Mouse (Mus musculus) adrenal gland, postnatal 36 days (tissue): Measurements from ENCODE around the gene Nr0b2. TPM values are rescaled to one million over a fixed set of nuclear protein-coding genes. Genes with fewer than 3 reads are reported as not detected.

ENCODE experiments used
- DNase-seq, 2 experiments: peaks; one replicate each; pipeline ENCODE4 v3.0.0; 2021; ENCODE audit warnings: mixed read lengths in 1 of 2
- total RNA-seq, 2 experiments: library from RNA; stranded (reverse); gene quantifications; 2 replicates each; pipeline ENCODE4 v1.2.3; 2021

The Nr0b2 gene
- total RNA-seq, 2 experiments from 2014 or later = 27.9 to 52.7 TPM

- DNase-seq = no peak
Measured at GRCm38 (mm10) chr4:133561622-133562021, 8.4 kb downstream of the Nr0b2 start.

DNA sequence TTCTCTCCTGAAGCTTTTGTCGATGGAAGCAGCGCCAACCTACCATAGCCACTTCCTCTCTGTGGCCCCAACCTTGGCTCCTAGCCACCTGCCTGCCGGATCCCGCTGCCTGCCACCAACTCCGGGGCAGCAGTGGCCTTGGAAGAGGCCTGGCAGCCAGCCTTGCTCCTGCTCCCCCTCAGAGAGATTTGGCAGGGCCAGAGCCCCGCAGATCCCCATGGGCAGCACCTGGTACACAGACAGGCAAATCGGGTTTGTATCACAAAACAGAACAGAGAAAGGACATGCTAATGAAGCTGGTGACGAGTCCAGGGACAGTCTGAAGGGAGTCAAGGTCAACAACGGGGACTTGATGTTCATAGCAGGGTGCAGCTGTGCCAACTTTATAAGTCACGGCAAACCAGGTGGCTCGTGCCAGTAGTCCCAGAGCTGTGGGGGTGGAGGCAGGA is 10.0 kb downstream of the Nr0b2 start:
- DNase-seq = peak; percentile 93

GRCm38 (mm10) chr4:133567251-133567650 is 14.1 kb downstream of the Nr0b2 start:
- DNase-seq = no peak

- no peak for DNase-seq
Measured at GRCm38 (mm10) chr4:133569291-133570065, 16.3 kb downstream of the Nr0b2 start.

GRCm38 (mm10) chr4:133570066-133570466 is 16.9 kb downstream of the Nr0b2 start:
- DNase-seq = peak; percentile 69 to 71

- DNase-seq = peak; percentile 93 to 94
Measured at GRCm38 (mm10) chr4:133574070-133574842, 21.1 kb downstream of the Nr0b2 start, which contains the start of gene Gpatch3. Gpatch3 (plus strand) TSS chr4:133574745.

DNA sequence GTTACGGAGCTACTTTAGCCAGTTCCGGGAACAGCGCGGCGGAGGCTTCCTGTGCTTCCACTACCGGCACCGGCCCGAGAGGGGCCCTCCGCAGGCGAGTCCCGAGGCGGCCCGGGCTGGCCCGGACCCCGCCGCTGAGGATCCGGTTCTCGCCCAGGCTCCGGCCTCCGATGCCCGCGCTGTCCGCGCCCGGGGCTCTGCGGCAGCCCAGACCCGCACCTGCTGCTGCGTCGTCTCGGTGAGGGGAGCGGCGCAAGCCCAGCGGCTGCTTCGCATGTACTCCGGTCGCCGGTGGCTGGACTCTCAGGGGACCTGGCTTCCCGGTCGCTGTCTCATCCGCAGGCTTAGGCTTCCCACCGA is 21.6 kb downstream of the Nr0b2 start:
- peak in 1 of 2 experiments; percentile 21 for DNase-seq

DNA sequence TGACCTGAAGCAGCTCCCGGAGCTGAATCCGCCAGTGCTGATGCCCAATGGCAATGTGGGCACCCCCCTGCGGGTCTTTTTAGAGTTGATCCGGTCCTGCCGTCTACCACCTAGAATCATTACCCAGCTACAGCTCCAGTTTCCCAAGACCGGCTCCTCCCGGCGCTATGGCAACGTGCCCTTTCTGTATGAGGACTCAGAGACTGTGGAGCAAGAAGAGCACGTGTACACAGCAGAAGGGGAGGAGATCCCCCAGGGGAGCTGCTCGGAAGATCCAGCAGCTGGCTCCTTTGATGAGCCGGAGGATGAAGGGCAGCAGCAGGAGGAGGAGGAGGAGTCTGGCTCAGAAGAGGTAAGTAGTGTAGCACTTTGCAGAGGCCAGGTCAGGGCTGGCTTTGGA is 24.8 kb downstream of the Nr0b2 start:
- DNase-seq = no peak

DNA sequence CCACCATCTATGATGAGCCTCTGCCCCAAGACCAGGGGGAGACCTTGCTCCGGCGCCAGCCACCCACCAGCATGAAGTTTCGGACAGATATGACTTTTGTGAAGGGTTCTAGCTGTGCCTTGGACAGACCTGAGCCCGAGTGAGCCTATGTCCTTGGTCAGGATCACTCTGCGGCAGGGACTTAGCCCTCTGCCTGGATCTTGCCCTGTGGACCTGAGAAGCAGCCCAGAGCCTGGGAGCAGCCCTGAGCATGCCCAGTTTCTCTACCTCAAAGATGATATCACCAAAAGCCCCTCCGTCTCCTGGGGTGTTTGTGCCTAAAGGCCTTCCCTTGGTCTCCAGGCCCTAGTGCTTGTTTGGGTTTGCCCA is 30.5 kb downstream of the Nr0b2 start:
- DNase-seq = no peak

DNA sequence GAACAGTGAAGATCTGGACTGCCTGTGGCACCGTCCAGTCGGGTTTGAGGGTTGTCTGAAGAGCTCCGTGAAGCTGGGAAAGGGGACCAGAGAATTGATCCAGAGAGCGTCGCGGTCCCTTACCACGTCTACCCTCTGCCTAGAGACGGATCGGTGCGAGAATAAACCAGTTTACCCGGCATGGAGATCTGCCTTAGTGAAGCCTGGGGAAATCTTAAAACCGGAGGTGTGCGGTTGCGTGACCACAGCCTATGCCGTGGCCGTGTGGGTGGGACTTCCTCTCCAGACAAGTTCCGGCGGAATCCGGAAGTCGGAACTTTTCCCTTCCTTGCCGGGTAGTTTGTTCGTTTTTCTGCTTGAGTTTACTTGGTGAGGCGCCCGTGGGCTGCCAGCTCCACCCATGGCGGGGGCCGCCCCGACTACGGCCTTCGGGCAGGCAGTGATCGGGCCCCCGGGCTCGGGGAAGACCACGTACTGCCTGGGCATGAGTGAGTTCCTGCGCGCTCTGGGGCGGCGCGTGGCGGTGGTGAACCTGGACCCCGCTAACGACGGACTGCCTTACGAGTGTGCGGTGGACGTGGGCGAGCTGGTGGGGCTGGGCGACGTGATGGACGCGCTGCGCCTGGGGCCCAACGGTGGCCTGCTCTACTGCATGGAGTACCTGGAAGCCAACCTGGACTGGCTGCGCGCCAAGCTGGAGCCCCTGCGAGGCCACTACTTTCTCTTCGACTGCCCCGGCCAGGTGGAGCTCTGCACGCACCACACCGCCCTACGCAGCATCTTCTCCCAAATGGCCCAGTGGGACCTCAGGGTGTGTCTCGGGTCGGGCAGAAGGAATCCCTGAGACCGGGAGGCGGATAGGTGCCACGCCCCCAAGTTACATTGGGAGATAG is 31.1 kb downstream of the Nr0b2 start, which contains the start of gene Gpn2:
TSS of gene Gpn2 (plus strand) at position 304 of the 893 bp plus-strand sequence.
- peak; percentile 88 to 91 for DNase-seq

DNA sequence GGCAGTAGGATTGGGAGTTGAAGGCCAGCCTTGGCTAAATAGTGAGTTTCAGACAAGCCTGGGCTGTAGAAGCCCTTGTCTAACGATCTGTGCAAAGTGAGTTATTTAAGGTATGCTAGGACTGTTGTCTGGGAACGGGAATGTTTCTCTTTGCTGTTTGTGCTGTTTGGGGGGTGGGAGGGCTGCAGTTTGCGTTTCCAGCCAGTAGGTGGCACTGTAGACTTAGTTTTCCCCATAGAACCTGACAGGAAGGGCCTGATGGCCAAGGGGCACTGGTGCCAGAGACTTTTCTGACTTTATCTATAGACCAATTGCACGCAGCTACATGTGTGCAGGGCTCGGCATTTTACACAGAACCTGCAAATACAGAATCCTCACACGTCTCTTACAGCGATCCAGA is 39.4 kb downstream of the Nr0b2 start:
- peak; percentile 58 to 74 for DNase-seq

GRCm38 (mm10) chr4:133595538-133595937 is 42.4 kb downstream of the Nr0b2 start:
- DNase-seq = no peak

GRCm38 (mm10) chr4:133596084-133596483 is 42.9 kb downstream of the Nr0b2 start:
- DNase-seq = no peak

DNA sequence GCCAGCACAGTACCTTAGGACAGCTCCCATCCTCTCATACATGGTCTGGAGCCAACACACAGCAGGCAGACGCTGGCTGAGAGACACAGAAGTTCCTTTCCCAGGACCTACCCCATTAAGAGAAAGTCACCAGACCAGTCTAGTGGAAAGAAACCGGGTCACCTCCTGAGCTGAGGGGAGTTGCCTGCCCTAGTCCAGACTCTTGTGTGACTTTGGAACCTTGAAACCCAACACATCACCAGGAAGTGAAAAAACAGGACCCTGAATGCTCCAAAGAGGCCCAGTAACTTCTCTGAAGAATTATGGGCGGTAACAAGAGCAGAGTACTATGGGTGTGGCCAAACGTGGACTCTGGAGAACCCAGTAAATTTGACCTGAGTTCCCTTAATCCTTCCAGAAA is 45.4 kb downstream of the Nr0b2 start:
- DNase-seq = no peak

- no peak for DNase-seq
Measured at GRCm38 (mm10) chr4:133599116-133599515, 45.9 kb downstream of the Nr0b2 start.

DNA sequence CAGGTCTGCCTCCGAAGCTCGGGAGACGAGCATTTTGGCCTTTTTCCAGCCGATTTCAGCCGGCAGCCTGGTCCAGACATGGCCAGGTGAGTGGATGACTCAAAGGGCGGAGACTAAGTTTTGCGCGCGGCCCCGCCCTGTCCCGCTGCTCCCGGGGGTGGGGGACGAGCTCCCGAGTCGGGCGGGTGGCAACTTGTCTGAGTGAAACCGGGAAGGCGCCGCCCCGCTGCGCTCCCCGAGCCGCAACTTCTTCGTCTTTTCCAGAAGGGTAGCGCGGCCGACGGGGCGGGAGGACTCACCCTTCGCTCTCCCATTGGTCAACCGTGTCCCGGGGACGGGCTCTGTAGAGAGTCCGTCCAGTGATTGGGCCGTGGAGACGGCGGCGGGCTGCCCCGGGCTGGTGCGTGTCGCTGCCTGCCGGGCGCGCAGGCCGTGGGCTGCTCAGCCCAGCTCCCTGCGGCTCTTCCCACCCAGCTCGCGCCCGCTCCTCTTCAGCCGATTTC is 46.4 kb downstream of the Nr0b2 start:
- peak; percentile 96 to 97 for DNase-seq

GRCm38 (mm10) chr4:133600306-133600705 is 47.1 kb downstream of the Nr0b2 start:
- no peak for DNase-seq

DNA sequence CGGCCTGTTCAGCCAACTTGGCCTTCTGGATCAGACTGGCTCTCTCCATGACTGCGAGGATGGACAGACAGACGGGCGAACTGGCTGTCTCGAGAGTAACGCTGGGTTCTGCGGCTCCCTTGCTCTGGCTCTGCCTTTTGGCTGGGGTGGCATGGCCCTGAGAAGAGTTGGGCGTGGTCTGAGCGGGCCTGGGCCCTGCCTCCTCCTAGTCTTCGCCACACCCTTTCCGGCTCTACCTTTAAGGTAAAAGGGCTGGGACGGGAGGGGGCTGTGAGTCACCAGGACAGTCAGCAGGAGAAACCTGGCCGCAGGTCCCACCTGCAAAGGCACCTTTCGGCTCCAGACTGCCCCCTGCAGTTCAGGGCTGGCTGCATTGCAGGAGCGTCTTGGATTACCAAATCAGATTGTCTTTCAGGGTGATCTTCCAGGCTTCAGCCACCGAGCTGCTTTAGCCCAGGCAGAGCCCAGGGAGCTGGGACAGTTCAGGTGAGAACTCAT is 48.6 kb downstream of the Nr0b2 start, which contains the start of gene Sfn:
TSS of gene Sfn (minus strand) at position 448 of the 498 bp plus-strand sequence.
- peak; percentile 49 to 58 for DNase-seq

DNA sequence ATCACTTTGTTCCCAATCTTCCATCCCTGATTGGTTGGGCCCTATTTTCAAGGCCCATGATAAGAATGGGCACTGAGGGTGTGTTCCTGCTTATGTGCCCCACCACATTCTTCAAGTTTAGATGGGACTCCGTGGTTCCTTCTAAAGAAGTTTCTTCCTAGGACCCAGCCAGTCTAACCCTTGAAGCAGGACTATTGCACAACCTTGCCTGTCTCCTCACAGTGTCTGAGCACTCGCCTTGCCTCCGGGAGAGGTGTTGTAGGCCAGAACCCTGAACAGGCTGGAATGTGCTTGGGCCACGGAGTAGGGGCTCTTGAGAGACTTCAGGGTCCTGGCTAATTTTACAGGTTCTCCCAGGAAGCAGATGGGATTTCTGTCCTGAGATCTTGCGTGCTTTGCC is 49.9 kb downstream of the Nr0b2 start:
- no peak for DNase-seq

GRCm38 (mm10) chr4:133604175-133604574 is 51.0 kb downstream of the Nr0b2 start:
- no peak for DNase-seq

DNA sequence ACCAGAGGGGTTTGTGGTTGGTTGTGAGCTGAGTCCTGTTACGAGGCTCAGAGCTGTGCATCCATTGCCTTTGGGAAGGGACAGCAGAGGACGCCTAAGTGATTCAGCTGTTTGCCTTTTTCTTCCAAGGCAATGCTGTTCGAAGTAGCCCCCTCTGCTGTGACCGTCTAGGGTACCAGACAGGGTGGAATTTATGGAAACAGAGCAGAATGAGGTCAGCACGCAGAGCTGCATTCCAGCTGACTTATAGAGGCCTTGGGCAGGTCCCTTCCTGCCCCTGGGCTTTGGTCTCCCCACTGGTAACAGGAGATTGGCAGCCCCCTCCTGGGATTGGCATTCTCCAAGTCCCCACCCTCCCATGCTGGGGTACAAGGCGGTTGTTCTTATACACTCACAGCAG is 51.7 kb downstream of the Nr0b2 start:
- DNase-seq = no peak

GRCm38 (mm10) chr4:133605330-133605729 is 52.2 kb downstream of the Nr0b2 start:
- DNase-seq = no peak
